Mouse (Mus musculus) right cerebral cortex, adult 2 months (tissue): Measurements from ENCODE around the gene Pom121l2.

ENCODE experiments used
- DNase-seq, 2 experiments: peaks; one replicate each; pipeline ENCODE4 v3.0.0; 2021 to 2022; ENCODE audit warnings: low spot score in 2 of 2

Gene Pom121l2

DNA sequence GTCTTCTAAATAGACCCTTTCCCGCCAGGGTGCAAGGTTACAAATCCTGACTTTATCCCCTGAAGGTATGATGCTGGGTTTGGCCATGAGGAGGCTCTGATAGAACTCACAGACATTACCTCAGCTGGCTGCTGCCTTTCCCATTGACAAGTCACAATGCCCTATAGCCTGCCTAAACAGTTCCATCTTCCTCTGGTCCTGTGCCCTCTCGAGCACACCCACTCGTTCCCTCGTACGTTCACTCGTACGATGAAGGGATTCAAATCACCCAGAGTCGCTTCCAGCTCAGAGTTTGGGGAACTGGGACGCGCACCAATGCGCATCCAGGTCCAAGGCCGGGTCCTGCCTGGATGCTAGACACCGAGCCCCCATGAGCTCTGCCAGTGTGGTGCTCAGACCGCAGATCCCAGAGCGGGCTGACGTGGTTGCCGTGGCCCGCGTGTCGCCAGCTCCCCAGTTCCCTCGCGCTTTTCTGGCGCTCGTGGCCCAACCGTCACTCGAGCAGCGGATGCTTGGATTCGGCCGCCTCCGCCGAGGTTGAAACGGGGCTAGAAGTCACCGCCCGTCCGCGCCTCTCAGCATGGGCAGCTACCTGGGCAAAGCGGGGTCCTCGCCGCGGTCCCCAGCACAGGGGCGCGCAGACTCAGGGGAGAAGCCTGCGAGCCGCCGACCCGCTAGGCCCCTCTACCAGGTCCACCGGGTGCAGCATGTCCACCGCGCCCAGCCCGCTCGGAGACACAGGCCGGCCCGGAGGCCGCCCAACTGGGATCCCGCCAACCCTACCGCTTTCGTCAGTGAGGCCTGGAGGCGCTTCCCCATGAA lies at the start of gene Pom121l2:
Pom121l2 (plus strand) TSS at position 214 of the 822 bp plus-strand sequence.
- DNase-seq, result peak in 1 of 2 experiments; percentile 26

DNA sequence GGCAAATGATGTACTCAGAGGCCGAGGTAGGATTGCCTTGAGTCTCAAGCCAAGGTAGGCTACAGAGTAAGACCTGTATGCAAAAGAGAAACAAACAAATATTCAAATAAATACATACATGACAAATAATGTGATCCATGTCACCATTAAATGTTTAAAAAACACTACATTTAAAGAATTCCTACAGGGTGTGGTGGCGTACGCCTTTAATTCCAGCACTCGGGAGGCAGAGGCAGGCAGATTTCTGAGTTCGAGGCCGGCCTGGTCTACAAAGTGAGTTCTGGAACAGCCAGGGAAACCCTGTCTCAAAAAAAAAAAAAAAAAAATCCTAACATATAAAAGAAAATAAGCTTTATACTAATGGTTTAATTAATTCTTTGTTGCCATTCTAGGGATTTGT lies 49.3 kb upstream of the Pom121l2 start:
- no peak for DNase-seq

DNA sequence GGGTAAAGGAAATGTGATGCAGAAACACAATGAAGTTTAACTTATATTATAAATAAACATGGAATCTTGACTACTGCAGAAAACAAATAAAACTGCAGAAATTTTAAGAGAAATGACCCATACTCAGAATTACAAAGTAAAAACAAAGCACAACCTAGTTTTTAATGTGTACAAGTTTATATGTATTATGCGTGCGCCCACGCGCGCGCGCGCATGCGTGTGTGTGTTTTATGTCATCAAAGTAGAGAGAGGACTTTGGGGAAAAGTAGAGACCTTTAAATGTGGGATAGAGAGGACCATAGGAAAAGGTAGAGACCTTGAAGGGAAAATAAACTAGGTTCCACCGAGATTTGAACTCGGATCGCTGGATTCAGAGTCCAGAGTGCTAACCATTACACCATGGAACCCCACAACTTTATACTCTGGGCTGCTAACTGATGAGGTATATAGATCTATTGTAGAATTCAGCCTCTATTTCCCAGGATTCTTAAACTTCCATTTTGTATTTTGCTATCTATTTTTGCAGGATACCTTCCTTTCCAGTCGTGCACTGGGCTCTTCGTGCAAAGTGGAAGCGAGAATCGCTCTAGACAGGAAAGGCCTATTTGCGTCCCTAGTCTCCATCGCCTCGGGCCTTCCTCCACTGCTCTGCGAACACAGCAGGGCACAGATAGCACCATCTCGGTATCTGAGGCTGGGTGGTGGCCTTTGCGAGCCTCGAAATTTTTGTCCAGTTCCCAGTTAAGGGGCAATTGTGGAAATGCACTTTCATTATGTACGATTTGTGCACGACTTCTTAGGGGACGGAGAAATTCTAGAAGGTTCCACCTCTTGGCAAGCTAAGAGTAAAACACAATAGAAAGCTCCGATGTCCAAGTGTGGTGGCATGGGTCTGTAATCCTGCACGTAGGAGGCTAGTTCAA lies 47.1 kb upstream of the Pom121l2 start:
- DNase-seq, result peak; percentile 49 to 64

DNA sequence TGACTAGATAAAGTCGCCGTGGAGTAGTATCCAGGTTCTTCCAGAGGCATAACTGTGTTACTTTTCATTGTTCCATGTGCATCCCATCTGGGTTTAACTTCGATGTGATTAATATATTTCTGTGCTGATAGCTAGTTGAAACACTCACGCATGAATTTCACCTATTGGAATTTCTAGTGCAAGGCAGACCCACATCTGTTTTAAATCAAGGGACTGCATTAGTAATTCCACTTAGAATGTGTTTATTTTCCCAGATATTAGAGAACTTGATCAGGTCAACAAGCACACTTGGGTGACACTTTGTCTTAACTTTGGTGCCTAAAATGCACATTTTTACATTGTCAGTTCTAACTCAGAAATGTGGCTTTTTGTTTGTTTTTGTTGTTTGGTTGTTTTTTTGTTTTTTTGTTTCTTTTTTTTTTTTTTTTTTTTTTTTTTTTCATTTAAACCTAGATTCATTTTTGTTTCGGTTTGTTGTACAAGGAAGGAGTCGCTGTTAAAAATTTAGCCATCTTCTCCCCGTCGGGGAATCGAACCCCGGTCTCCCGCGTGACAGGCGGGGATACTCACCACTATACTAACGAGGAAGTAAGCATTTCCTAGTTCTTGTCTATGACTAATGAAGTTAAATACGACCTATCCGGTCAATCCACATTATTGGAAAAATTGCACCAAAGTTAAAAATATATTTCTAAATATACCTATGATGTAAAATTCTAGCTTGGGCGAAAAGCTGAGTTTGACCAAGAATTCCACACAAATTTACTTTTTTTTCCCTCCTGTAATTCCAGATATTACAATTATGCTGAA lies 45.8 kb upstream of the Pom121l2 start:
- DNase-seq, result peak; percentile 63 to 83

DNA sequence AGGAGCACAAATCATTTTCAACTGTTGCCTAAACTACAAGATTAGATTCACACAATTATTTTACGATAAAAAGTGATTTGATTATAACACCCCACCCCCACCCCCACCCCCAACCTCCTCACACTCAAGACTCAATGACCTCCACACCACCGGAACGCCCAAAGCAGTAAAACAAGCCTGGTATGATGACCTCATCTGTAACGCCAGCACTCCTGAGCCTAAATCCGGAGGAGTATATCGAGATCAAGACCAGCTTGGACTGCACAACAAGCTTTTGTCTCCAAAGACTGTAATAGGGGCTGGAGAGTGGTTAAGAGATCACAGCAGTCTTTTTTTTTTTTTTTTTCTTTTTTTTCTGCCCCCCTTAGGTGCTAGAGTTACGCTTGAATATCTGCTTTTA lies 45.2 kb upstream of the Pom121l2 start:
- no peak for DNase-seq

DNA sequence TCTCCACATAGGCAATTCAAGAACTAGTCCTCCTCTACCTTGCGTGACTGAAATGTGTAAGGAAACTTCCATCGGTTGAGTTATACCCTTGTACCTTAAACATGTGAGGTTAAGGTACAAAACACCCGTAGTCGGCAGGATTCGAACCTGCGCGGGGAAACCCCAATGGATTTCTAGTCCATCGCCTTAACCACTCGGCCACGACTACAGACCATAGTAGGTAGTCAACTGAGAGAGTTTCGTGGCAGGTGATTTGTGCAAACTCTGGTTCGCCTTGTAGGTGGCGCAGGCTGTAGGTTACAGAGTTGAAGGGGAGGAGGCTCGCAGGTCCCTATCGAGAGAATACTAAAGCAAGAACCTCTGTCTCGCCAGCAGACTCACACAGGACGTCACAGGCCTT lies 44.0 kb upstream of the Pom121l2 start:
- DNase-seq, result peak; percentile 63 to 70

DNA sequence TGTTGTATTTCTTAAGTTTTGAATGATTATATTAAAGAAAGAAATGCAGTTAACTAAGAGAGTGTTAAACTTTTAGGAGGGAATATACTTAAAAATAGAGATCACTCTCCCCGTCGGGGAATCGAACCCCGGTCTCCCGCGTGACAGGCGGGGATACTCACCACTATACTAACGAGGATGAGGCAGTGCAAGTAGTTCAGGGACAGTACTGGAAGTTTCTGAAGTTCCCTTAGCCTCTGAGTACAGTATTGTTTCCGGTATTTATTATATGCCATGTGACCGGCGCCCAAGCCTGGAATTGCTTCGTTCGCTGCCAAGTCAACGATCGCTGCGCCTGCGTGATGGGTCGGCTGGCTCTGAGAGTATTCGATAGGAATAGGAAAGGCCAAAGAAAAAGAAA lies 40.8 kb upstream of the Pom121l2 start:
- DNase-seq, result peak; percentile 98 to 99

DNA sequence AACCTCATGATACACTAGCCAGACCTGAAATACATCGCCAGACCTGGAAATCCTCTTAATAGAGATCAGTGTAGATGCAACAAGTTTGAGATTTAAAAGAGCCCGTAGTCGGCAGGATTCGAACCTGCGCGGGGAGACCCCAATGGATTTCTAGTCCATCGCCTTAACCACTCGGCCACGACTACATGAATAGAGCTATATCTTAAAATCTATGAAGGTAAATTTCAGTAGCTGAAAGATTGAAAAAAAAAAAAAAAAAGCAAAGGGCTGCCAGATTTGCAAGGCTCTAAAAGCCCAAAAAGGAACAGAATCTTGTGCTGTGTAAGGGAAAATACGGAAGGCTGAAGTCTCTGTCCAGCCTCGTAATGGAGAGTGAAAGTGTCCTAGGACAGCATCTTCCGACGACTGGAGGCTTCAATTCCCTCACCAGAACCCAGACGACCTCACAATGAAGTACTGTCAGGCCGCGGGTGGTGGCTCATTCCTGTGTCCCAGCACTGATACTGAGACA lies 40.1 kb upstream of the Pom121l2 start:
- peak; percentile 91 to 94 for DNase-seq

DNA sequence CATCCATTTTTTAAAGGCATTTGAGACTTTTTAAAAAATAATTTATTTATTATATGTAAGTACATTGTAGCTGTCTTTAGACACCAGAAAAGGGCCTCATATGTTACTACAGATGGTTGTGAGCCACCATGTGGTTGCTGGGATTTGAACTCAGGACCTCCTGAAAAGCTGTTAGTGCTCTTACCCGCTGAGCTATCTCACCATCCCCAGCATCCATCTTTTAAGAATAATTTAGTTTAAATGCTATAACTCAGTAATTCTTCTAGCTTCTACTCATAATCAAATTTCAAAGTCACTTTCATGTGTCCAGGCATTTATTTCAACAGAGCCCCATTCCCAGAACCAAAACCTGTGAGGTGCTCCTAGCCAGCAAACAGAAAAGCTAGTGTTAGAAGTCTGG lies 37.4 kb upstream of the Pom121l2 start:
- no peak for DNase-seq

DNA sequence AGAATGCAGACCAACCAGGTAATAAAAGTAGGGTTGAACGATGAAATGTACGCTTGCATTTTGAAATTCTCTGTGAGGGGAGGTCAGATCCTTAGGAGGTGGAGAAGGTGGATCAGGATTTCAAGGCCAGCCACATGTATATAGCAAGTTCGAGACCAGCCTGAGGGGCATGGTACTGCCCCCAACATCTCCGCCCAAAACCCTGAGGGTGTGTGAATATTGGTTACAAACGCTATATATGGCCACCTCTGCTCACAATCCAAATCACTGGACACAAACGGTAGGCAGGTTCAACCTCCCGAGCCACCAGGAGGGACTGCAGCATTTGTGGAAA lies 36.4 kb upstream of the Pom121l2 start:
- DNase-seq, result no peak

DNA sequence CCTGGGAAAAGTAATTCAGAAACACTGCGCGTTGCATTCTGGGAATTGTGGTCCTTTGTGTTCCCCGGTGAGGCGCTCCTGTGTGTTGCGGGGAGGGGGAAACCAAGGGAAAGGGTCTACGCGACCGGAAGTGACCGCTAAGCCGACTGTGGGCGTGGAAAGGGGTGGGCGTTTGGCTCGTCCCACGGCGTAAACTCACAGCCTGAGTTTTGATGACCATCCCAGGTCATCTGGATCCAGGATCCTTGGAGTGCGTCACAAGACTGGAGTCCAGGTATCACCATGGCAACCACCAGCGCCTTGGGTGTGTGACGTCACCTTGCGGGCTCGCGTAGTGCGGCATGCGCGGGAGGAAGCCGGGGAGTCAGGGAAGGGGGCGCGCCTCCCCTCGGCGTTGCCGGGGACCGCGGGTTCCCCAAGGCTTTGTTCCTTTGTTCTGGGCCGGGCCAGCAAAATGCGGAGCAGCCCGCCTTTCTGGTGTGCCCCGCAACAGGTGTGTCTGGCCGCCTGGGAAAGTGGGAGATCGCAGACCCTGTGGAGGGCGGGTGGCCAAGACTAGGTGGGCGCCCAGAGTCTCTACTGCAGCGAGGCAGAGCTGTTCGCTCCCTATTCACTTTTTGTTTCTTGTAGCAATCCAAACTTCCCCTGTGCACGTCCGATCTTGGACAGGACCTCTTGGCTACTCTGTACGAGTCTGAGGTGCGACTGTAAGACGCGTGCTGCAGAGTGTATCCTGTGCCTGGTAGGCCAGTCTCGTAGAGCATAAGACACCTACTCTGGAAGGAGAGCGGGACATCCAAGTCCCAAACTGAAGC lies 35.9 kb upstream of the Pom121l2 start, which contains the start of gene Zfp184:
Zfp184 (plus strand) TSS at position 169 of the 815 bp plus-strand sequence.
- DNase-seq, result peak; percentile 93 to 95

DNA sequence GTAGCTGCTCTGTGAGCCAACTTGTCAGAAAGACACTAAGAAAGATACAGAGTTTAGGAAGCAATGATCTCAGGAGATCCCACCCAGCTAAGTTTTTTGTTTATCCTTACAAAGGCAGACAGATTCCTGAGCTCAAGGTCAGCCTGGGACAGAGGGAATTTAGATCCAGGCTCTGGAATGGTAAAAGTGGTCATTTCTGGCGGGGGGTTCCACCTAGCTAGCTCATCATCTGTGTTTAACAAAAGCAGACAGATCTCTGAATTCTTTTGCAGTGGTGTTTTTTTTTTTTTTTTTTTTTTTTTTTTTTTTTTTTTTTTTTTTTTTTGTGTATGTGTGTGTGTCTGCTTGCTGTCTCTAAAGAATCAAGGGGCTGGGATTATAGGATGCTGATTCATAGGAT lies 11.7 kb upstream of the Pom121l2 start:
- no peak for DNase-seq

DNA sequence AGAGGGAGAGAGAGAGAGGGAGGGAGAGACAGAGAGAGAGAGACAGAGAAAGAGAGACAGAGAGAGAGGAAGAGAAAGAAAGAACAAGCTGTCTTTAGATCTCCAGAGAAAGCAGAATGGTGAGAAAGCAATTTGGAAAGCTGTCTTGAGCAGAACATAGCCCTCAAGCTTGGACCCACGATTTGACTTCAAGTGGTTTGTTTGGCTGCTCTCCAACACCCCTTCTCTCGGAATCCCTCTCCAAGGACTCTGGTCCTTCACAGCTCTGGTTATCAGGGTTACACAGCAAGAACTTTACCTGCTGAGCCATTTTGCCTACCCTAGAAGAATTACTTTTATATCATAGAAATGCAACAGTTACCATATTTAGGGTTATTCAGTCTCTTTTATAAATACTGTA lies 11.2 kb upstream of the Pom121l2 start:
- no peak for DNase-seq

DNA sequence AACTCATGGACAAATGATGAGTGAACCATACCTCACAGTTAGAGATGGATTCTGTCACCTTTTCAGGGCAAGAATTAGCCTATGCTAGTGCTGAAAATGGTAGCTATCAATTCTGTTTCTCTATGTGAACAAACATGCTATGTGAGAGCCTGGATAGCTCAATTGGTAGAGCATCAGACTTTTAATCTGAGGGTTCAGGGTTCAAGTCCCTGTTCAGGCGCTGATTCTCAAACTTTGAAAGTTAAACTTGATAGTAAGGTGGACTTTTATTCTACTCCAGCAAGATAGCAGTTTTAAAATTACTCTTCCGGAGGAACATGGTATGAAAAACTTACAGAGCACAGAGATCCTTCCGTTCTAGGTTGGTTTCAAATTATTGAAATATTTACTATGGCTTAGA lies 9.4 kb upstream of the Pom121l2 start:
- peak in 1 of 2 experiments; percentile 8 for DNase-seq

DNA sequence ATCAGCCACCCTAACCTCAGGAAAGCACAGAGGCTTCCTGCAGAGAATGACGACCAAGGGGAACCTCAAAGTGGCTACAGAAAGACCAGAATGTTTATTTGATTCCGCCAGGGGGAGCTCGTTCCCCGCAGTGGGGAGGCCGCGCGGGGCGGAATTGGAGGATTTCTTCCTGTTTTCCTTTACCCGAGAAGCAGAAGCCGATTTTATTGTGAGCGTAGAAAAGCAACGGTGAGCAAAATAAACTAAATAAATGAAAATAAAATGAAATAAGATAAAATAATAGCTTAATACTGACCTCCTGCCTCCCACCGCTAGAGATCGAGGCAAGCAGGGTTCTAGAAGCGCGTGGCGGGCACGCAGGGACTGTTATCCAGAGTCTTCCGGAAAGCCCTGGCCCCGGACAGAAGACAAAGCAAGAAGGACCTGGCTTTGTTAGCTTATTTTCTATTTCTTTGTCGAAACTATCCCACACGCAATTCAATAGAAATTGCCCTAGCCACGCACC lies 6.7 kb upstream of the Pom121l2 start:
- peak; percentile 90 to 93 for DNase-seq

DNA sequence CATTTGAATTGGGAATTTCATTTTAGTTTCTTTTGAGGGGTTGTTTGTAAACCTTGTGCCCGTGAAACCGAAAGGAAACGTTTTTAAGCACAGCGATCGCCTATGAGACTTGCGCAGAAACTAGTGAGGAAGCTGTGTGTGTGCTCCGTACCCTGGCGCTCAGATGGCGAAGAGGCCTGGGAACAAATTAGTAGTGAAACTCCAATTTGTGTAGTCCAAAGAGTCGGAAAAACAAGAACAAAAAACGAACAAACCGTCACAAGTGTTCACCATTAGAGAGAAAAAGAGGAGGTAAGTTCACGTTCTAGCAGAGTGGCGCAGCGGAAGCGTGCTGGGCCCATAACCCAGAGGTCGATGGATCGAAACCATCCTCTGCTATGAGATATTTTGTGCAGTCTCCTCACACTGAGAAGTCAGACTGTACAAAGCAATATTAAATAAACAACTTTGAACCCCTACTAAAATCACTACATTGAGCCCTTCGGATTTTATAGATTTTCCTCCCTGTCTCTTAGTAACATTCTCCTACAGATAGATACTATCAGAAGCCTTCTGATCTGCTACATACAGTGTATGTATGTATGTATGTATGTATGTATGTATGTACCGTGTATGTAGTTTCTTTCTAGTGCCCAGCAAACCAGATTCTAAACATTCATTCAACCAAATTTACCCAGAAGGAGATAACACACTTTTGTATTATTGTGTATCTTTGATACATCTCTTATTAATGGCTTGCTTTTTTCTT lies 6.1 kb upstream of the Pom121l2 start:
- peak; percentile 71 to 75 for DNase-seq

DNA sequence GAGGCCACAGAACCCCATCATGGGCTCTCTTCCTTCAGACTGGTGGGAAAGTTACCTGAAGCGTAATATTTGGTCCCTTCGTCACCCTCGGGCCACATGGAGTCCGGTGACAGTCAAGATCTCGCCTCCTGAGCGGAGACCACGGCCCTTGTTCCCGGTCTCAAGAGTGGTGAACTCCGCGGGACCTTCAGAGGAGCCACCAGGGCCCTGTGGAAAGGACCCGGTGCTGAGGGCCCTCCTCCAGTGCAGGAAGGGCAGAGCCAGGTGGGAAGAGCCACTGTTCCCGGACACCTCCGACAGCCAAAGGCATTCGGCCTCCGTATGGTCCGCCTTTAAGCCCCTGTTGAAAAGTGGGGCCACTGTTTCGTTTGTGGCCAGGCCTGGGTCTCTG lies 804 bp downstream of the Pom121l2 start:
- DNase-seq, result no peak

DNA sequence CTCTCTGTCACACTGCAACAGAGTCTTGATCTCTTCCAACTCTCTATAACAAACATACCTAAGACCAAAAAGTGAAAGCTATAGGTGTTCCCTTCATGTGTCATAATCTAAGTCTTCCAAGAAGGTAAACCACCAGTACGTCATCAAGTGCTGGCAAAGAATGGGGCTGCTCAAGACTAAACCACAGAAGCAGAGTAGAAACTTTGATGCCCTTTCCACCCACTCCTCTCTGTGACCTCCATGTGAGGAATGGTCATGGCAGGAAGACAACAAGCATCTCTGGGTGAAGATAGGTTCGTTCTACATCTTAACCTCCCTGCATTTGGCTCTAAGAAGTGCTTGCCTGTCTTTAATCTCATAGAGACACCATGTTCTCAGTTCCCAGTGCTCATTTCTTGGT lies 3.5 kb downstream of the Pom121l2 start:
- DNase-seq, result no peak

DNA sequence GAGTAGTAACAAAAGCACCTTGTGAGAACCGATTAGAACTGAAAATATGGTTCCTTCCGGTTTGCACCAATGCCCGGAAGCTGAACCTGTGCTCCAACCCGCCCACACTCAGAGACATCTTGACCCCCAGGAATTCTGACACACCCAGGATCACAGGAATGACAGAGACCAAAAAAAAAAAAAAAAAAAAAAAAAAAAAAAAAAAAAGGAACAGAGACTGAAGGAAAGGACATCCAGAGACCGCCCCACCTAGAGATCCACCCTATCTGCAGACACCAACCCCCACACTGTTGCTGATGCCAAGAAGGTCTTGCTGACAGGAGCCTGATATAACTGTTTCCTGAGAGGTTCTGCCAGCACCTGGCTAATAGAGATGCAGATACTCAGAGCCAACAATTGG lies 11.6 kb downstream of the Pom121l2 start:
- DNase-seq, result no peak
